Mouse (Mus musculus): ENCODE measurements around the gene Enho. TPM values are rescaled to one million over a fixed set of nuclear protein-coding genes. Genes with fewer than 3 reads are reported as not detected.
A peak's percentile ranks its signal among the peaks of the same experiment; 100 is the strongest.

Enho gene
- polyA plus RNA-seq, 1 experiment from 2014 or later: 1.5 TPM

DNA sequence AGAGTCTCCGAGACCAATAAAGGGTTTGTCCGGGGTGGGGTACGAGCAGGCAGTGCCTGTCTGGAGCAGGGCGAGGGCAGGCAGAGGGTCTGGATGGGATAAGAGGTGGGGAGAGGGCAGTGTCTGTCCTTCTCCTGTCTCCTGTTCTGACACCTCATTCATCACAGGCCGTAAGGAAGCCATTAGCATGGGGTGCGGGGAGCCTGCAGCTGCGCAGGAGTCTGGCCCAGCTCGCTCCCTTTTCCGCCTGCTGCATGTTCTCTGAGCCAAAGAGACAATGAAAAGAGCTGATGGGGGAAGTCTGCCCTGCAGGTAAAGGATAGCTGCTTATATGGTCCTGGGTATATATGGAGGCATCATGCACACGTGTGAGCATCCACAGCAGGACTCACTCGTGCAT, 22.6 kb upstream of the Enho start:
- no peak for DNase-seq
- H3K4me2 ChIP-seq: no peak overlapping the region
- ATAC-seq (ENCODE audit: low read depth): no peak
- H3K27ac ChIP-seq: no peak overlapping the region
- H3K36me3 ChIP-seq: no peaks in the 10 kb centered on the region
- no peaks in the 10 kb centered on the region for H3K9me3 ChIP-seq (replicated peaks)
- no peak overlapping the region for H3K4me3 ChIP-seq (replicated peaks)
- WGBS (ENCODE audit: insufficient replicate concordance): 63% methylated on average over 11 of the region's 11 CpGs
- H3K27me3 ChIP-seq: peaks cover 50% of the 10 kb centered on the region
- no peak overlapping the region for H3K9ac ChIP-seq
- H3K4me1 ChIP-seq (replicated peaks): peaks cover 27% of the 10 kb centered on the region

DNA sequence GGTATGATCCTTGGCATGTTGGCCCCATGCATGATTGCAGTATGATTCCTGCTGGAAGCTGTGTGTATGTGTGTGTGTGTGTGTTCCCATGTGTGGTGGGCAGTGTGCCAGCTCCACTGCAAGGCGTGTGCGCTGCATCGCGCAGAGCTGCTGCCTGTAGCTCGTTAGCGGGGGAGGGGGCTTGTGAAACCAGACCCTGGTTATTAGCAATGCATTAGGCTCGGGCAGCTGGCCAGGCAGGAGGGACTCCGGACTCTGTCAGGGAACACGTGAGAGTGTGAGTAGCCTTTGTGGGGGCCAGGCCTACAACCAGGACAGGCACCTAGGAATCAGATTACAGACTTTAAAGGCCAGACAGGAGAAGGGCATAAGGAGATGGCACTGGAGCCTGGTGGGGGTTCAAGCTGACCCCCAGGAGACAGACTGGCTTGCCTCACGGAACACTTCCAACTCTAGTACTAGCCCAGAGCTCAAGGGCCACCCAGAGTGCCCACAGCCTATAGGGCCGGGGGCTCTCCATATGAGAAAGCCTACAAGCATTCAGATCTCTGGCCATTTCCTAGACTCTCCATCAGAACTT, 20.8 kb upstream of the Enho start:
- Histone ChIP-seq H3K9ac (no peak overlapping the region), H3K4me1 (replicated peaks) (peaks cover 27% of the 10 kb centered on the region), H3K27ac (peak overlapping the region; percentile 15; the same call in 1 of the 2 replicates), H3K27me3 (peaks cover 54% of the 10 kb centered on the region), H3K9me3 (replicated peaks) (no peaks in the 10 kb centered on the region), H3K4me3 (replicated peaks) (no peak overlapping the region), H3K4me2 (no peak overlapping the region), H3K36me3 (no peaks in the 10 kb centered on the region)
- WGBS (ENCODE audit: insufficient replicate concordance): 56% methylated on average over 11 of the region's 11 CpGs
- ATAC-seq (ENCODE audit: low read depth): peak; percentile 62
- DNase-seq: no peak

DNA sequence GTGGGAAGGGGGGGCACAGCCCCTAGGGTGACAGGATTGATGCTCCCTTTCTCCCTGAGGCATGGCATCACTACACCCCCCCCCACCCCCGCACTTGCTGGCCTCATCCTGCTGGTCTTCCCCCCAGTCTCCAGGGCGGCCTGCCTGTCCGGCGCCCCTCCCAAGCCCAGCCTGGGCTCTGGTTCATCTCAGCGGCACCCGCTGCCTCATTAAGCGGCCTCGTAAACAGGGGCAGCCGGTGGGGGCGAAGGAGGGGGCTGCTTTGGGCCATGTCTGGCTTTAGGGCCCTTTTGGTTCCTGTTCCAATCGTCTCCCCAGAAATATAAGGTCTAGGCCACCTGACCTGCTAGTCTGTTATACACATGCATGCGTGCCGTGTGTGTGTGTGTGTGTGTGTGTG, 19.4 kb upstream of the Enho start:
- H3K9me3 ChIP-seq (replicated peaks): no peaks in the 10 kb centered on the region
- peaks cover 15% of the 10 kb centered on the region for H3K4me1 ChIP-seq (replicated peaks)
- no peak for DNase-seq
- H3K27me3 ChIP-seq: peaks cover 44% of the 10 kb centered on the region
- 58% methylated on average over 13 of the region's 13 CpGs for WGBS (ENCODE audit: insufficient replicate concordance)
- ATAC-seq (ENCODE audit: low read depth): no peak
- no peak overlapping the region for H3K4me2 ChIP-seq
- no peaks in the 10 kb centered on the region for H3K36me3 ChIP-seq
- H3K27ac ChIP-seq: no peak overlapping the region
- no peak overlapping the region for H3K4me3 ChIP-seq (replicated peaks)
- H3K9ac ChIP-seq: no peak overlapping the region

DNA sequence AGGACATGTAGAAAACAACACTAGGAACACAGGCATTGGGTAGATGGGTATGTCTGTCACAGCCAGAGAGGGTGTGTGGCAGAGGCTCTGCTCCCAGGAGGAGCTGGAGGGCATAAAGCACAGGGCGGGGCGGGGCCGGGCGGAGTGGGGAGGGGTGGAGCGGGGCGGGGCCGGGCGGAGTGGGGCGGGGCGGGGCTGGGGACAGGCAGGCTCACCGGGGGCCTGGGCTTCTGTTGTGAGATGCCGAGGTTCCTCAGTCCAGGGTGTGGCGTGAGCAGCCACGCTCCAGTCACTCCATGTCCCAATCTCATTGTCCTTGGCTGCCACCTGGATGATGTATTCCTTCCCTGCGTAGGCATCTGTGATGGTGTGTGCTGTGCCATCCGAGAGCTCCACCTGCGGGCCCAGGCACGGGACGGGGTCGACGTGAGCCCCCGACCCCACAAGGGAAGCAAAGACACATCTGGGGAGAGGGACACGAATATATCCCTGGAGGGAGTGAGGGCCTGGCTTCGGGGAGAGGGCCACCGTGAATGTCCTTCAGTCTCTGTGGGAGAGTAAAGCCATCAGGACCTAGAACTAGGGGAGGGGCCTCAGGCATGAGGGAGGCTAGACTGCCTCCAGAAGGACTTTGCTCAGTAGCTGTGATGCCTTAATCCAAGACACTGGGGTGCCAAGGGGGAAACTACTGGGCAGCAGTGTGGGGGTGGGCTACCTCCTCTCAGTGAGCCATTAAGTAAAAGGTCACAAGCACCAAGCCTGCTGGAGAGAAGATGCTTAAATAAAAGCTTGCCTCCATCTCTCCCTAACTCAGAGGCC, 18.7 kb upstream of the Enho start:
- no peak for DNase-seq
- Histone ChIP-seq H3K9ac (no peak overlapping the region), H3K9me3 (replicated peaks) (no peaks in the 10 kb centered on the region), H3K27me3 (peaks cover 36% of the 10 kb centered on the region), H3K4me1 (replicated peaks) (peaks cover 21% of the 10 kb centered on the region), H3K4me3 (replicated peaks) (no peak overlapping the region), H3K27ac (no peak overlapping the region), H3K36me3 (no peaks in the 10 kb centered on the region), H3K4me2 (0 out of 2 replicates have a peak overlapping the region, but pooled peaks have one; percentile 2)
- WGBS (ENCODE audit: insufficient replicate concordance): 10% methylated on average over 24 of the region's 25 CpGs
- ATAC-seq (ENCODE audit: low read depth): peak; percentile 24; the same call in 1 of the 2 replicates

DNA sequence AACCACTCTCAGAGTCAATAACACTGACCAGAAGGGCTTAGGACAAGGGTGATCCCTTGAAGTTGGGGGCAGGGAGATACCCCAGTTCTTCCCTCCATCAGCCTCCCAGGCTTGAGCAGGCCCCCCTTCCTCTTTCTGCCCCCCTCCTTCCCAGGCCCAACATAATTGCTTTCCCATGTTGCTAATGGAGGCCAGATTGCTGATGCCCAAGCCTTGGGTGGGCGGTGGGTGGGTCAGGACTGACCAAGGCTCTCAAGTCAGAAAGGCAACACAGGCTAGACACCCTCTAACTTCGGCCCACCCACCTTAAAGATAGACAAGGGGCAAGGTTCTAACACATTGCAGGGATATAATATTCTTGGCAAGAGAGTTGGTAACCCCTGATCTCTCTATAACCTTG, 15.4 kb upstream of the Enho start:
- 52% methylated on average over 2 of the region's 2 CpGs for WGBS (ENCODE audit: insufficient replicate concordance)
- no peak overlapping the region for H3K4me2 ChIP-seq
- peaks cover 24% of the 10 kb centered on the region; the same call in 1 of the 2 replicates for H3K27me3 ChIP-seq
- no peak overlapping the region for H3K4me3 ChIP-seq (replicated peaks)
- H3K36me3 ChIP-seq: no peaks in the 10 kb centered on the region
- no peak overlapping the region for H3K27ac ChIP-seq
- H3K9ac ChIP-seq: no peak overlapping the region
- H3K4me1 ChIP-seq (replicated peaks): peaks cover 17% of the 10 kb centered on the region
- DNase-seq: no peak
- H3K9me3 ChIP-seq (replicated peaks): no peaks in the 10 kb centered on the region
- ATAC-seq (ENCODE audit: low read depth): no peak

DNA sequence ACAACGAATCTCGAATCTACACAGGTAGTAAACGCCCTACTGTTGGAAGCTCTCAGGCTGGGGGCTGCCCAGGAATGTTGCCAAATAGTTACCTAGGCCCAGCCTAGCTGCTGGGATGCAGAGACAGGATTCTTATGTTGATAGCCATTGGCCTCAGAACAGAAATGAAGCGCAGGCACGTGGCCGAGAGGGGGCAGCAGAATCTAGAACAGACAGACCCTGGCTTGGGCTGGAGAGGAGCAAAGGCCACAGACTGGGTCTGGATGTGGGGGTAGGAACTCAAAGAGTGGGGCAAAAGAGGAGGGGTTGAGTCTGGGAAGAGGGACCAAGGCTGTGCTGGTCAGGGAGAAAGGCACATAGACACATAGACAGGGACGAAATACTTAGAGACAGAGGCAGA, 14.1 kb upstream of the Enho start:
- Histone ChIP-seq H3K4me2 (no peak overlapping the region), H3K9ac (no peak overlapping the region), H3K4me1 (replicated peaks) (peaks cover 18% of the 10 kb centered on the region), H3K27ac (no peak overlapping the region), H3K4me3 (replicated peaks) (no peak overlapping the region), H3K27me3 (peaks cover 12% of the 10 kb centered on the region; the same call in 1 of the 2 replicates), H3K9me3 (replicated peaks) (no peaks in the 10 kb centered on the region), H3K36me3 (no peaks in the 10 kb centered on the region)
- DNase-seq (no peak), ATAC-seq (ENCODE audit: low read depth) (peak; percentile 39; the same call in 1 of the 2 replicates)
- WGBS (ENCODE audit: insufficient replicate concordance): 18% methylated on average over 7 of the region's 7 CpGs

DNA sequence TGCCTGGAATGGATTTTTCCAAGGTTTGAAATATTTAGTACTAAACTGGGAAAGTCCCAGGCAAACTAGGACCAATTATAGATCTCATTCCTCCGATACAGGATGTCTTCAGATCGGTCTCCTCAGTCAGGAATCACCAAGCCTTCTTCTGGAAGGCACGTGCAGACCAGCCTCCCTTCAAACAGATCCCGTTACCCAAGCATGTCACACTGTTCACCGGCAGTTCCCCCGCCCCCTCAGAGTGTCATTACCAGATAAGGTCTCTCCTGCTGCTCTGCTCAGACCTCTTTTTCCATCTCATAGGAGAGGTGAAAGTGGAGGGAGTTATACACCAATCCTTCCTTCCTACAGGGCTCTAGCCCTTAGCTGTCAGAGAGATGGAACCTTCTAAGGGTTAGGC, 13.6 kb upstream of the Enho start:
- no peak overlapping the region for H3K9ac ChIP-seq
- ATAC-seq (ENCODE audit: low read depth) (peak; percentile 57; the same call in 1 of the 2 replicates), DNase-seq (no peak)
- H3K4me2 ChIP-seq: no peak overlapping the region
- peaks cover 12% of the 10 kb centered on the region; the same call in 1 of the 2 replicates for H3K27me3 ChIP-seq
- no peaks in the 10 kb centered on the region for H3K9me3 ChIP-seq (replicated peaks)
- H3K27ac ChIP-seq: no peak overlapping the region
- H3K4me3 ChIP-seq (replicated peaks): no peak overlapping the region
- WGBS (ENCODE audit: insufficient replicate concordance): 41% methylated on average over 6 of the region's 6 CpGs
- no peaks in the 10 kb centered on the region for H3K36me3 ChIP-seq
- peaks cover 19% of the 10 kb centered on the region for H3K4me1 ChIP-seq (replicated peaks)

DNA sequence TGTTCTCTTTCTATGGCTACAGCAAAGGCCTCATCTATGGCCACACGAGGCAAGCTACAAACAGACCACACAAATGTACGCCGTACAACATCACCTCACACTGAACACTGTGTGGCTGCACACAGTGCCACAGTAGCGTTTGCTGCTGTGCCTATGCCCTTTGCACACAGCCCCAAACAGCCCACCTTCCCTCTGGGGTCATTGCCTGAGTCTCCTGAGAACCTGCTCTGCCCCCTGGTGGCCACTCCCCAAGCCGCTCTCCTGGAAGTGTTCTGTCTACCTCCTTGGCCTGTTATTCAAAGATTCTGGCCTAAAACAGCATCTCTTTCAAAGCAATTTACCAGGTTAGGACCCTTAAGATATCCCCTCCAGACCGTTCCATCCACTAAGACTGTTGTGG, 13.2 kb upstream of the Enho start:
- H3K36me3 ChIP-seq: no peaks in the 10 kb centered on the region
- H3K27ac ChIP-seq: no peak overlapping the region
- no peak overlapping the region for H3K9ac ChIP-seq
- no peak overlapping the region for H3K4me2 ChIP-seq
- H3K9me3 ChIP-seq (replicated peaks): no peaks in the 10 kb centered on the region
- peaks cover 12% of the 10 kb centered on the region; the same call in 1 of the 2 replicates for H3K27me3 ChIP-seq
- peaks cover 20% of the 10 kb centered on the region for H3K4me1 ChIP-seq (replicated peaks)
- WGBS (ENCODE audit: insufficient replicate concordance): 45% methylated on average over 6 of the region's 6 CpGs
- DNase-seq: no peak
- no peak for ATAC-seq (ENCODE audit: low read depth)
- no peak overlapping the region for H3K4me3 ChIP-seq (replicated peaks)

DNA sequence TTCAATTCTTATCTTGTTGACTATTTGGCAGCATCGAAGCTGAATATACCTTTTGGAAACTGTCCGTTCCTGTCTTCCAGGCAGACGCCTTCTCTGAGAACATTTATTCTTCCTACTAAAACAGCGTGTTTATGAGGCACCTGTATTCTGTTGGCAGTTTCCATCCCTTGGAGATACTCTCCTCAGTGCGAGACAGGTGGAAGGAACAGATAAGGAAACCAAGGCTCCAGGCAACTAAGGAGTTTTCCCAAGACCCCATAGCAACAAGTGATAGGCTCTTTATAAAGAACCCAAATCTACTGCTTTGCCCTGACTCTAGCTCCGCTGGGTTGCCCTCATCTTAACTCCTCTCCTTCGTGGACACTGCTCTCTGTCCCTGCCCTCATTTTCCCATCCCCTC, 8.5 kb upstream of the Enho start:
- Histone ChIP-seq H3K4me1 (replicated peaks) (peaks cover 17% of the 10 kb centered on the region), H3K4me3 (replicated peaks) (no peak overlapping the region), H3K27me3 (no peaks in the 10 kb centered on the region), H3K4me2 (peak overlapping the region; percentile 24), H3K36me3 (no peaks in the 10 kb centered on the region), H3K9ac (no peak overlapping the region), H3K27ac (peak overlapping the region; percentile 24; the same call in 1 of the 2 replicates), H3K9me3 (replicated peaks) (no peaks in the 10 kb centered on the region)
- ATAC-seq (ENCODE audit: low read depth): peak; percentile 87
- 36% methylated on average over 7 of the region's 7 CpGs for WGBS (ENCODE audit: insufficient replicate concordance)
- DNase-seq: no peak

DNA sequence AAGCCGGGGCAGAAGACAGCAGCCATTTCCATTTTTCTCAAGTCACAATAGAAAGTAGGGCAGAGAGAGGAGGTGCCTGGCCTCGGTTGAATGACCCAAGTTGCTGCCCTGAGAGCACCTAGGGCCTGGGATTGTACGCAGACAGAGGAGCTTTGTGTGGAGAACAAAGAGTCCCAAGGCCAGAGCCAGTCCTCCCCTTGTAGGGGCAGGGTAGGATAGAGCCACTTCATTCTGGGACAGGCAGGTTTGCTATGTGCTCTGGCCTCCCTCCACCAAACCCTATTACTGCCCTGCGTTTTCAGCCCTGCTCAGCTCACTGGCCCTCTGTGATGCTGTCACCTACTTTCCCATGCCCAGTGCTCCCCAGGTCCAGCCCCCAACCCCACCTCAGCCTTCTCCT, 8.0 kb upstream of the Enho start:
- DNase-seq (no peak), ATAC-seq (ENCODE audit: low read depth) (peak; percentile 23; the same call in 1 of the 2 replicates)
- Histone ChIP-seq H3K4me1 (replicated peaks) (peaks cover 17% of the 10 kb centered on the region), H3K9me3 (replicated peaks) (no peaks in the 10 kb centered on the region), H3K4me3 (replicated peaks) (no peak overlapping the region), H3K9ac (no peak overlapping the region), H3K4me2 (peak overlapping the region; percentile 24), H3K36me3 (no peaks in the 10 kb centered on the region), H3K27me3 (no peaks in the 10 kb centered on the region), H3K27ac (peak overlapping the region; percentile 24; the same call in 1 of the 2 replicates)
- 54% methylated on average over 4 of the region's 4 CpGs for WGBS (ENCODE audit: insufficient replicate concordance)

DNA sequence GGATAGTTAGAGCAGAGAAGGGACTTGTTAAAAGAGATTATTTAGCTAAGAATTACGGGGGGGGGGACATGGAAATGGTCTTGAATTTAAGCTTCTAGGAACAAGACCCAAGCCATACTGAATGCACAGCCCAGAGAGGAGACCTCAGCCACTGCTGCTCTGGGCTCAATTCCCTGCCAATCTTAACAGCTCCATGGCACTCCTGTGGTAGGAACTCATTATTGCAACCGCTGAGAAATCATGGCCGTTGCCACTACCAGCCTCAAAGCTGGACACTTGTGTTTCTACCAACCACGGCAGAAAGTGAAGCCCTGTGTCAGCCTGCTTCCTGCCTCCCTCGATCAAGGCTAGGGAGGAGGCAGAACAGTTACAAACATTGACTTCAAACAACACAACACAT, 5.4 kb upstream of the Enho start:
- H3K9me3 ChIP-seq (replicated peaks): no peaks in the 10 kb centered on the region
- no peaks in the 10 kb centered on the region for H3K27me3 ChIP-seq
- DNase-seq (no peak), ATAC-seq (ENCODE audit: low read depth) (no peak)
- H3K4me2 ChIP-seq: no peak overlapping the region
- no peak overlapping the region for H3K4me3 ChIP-seq (replicated peaks)
- H3K27ac ChIP-seq: no peak overlapping the region
- H3K36me3 ChIP-seq: no peaks in the 10 kb centered on the region
- H3K4me1 ChIP-seq (replicated peaks): peaks cover 21% of the 10 kb centered on the region
- WGBS (ENCODE audit: insufficient replicate concordance): 14% methylated on average over 5 of the region's 5 CpGs
- no peak overlapping the region for H3K9ac ChIP-seq
